Mouse (Mus musculus): ENCODE data around the gene Ifna14. TPM values are rescaled to one million over a fixed set of nuclear protein-coding genes. Genes with fewer than 3 reads are reported as not detected.
"Not testable (repeated sequence)": the region's sequence is repeated elsewhere in the genome, so short reads cannot be mapped to it uniquely, and the experiment has no call there.

Gene Ifna14
- not detected for total RNA-seq (2021)
- long read RNA-seq, experiment 1: 0 reads
- long read RNA-seq, experiment 2: 0 reads

DNA sequence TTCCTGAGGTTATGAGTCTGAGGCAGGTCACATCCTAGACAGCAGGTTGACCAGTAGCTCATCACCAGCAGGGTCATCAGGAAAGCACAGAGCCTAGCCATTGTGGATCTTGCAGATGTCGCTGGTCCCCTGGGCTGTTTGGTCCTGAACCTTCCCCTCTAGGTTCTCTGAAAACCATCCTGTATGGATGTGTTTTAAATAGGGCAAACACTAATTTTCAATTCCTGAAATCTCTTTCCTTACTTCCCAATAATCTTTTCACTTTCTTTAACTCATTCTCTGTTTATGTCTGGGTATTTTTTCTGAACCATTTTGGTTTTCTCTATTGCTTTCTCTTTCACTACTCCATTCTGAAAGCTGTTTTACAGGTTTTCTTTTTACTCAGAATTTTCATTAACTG, at the start of gene Ifna14:
Gene Ifna14, minus strand, starts transcription at position 101 of the 400 bp plus-strand sequence.
- no peak within 1 kb of the TSS for H3K4me3 ChIP-seq
- no peak for DNase-seq
- intact Hi-C loops (cut with DNase I): loop anchor here (5.0 kb wide), 1 partner anchor 256 kb away; the partner anchor contains the start of gene Ifna6
- no peak for TF ChIP-seq CTCF (IDR thresholded peaks at IDR 0.05)
- H3K27ac ChIP-seq: no peak within 1 kb of the TSS

DNA sequence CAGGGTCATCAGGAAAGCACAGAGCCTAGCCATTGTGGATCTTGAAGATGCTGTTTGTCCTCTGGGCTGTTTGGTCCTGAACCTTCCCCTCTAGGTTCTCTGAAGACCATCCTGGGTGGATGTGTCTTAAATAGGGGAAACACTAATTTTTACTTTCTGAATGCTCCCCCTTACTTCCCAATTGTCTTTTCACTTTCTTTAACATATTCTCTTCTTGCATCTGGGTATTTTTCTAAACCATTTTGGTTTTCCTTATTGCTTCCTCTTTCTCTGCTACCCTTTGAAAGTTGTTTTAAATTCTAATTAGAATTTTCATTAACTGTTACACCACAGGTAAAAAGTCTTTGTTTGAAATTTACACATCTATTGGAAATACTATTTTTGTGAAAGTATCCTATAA, 31.7 kb upstream of the Ifna14 start, which contains the start of gene Ifna12:
Gene Ifna12, minus strand, starts transcription at position 101 of the 400 bp plus-strand sequence.
- intact Hi-C loops (cut with DNase I): no loop called here
- TF ChIP-seq CTCF (IDR thresholded peaks at IDR 0.05): no peak
- Histone ChIP-seq H3K27ac (no peak within 1 kb of the TSS), H3K4me3 (no peak within 1 kb of the TSS)
- no peak for DNase-seq

DNA sequence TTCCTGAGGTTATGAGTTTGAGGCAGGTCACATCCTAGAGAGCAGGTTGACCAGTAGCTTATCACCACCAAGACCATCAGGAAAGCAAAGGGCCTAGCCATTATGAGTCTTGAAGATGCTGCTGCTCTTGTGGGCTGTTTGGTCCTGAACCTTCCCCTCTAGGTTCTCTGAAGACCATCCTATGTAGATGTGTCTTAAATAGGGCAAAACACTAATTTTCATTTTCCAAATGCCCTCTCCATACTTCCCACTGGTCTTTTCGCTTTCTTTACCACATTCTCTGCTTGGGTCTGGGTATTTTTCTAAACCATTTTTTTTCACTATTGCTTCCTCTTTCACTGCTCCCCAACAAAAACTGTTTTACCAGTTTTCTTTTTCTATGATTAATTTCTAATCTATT, 20.7 kb upstream of the Ifna14 start, which contains the start of gene Ifna9:
Gene Ifna9, minus strand, starts transcription at position 101 of the 400 bp plus-strand sequence.
- H3K27ac ChIP-seq: no peak within 1 kb of the TSS
- intact Hi-C loops (cut with DNase I): no loop called here
- TF ChIP-seq CTCF (IDR thresholded peaks at IDR 0.05): no peak
- no peak within 1 kb of the TSS for H3K4me3 ChIP-seq
- no peak for DNase-seq

DNA sequence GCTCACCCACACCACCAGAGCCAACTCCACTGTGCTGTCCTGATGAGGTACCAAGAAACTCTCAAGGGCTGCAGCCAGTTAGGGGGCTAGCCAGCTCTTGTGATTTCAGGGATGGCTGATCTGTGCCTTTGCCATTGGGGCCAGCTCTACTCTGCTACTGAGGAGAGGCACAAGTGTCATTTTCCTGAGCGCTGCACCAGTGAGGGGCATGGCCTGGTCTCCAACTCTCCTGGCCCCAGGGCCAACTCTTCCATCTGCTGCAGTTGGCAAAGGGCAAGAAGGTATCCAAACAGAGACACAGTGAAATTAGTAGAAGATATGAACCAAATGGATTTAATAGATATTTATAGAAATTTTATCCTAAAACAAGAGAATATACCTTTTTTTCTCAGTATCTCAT, 9.8 kb downstream of the Ifna14 start:
- intact Hi-C loops (cut with DNase I): no loop called here
- no peak for DNase-seq
- TF ChIP-seq CTCF (IDR thresholded peaks at IDR 0.05): no peak
- Histone ChIP-seq H3K27ac (no peak overlapping the region), H3K4me3 (no peak overlapping the region)

DNA sequence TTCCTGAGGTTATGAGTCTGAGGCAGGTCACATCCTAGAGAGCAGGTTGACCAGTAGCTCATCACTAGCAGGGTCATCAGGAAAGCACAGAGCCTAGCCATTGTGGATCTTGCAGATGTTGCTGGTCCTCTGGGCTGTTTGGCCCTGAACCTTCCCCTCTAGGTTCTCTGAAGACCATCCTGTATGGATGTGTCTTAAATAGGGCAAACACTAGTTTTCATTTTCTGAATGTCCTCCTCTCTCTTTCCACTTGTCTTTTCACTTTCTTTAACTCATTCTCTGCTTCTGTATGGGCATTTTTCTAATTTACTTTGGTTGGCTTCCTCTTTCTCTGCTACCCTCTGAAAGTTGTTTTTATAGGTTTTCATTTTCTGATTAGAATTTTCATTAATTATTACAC, 13.5 kb downstream of the Ifna14 start, which contains the start of gene Ifna15:
Gene Ifna15, minus strand, starts transcription at position 101 of the 400 bp plus-strand sequence.
- intact Hi-C loops (cut with DNase I); H3K4me3 ChIP-seq; H3K27ac ChIP-seq; DNase-seq: not testable (repeated sequence)

DNA sequence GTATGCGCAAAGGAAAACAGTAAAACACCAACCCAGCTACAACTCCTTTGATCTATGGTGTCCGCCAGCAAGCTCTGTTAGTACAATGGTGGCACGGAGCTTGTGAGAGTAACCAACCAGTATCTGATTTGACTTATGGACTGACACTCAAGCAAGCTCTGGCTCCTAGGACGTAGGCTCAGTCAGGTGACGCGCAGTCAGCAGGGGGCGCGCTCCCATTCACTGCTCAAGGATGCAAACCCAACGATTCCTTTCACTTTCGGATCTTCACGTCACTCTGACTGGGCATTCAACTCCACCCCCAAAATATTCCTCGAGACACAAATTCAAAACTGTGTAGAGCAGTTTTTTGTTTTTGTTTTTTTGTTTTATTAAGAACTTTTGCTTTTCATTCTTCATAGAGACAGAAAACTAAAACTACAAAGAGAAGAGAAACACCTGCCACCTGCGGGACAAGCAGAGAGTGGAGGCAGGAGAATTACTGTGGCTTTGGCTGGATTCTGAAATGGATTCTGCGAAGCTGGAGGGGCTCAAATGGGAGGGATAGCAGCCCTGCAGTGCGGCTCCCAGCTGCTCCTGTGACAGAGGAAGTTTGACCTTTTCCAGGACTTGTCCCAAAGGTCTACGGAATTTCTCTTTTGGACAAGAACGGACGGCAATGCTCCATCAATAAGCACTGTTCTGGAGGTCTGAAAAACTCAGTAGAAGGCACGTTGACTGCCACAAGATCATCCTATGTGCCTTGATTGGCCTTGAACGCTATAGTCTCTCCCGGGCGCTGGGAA, 21.2 kb downstream of the Ifna14 start:
- peak; percentile 81 for DNase-seq
- intact Hi-C loops (cut with DNase I): loop anchor here (5.0 kb wide), 1 partner anchor 92 kb away; the partner anchor contains the start of gene Ifna13
- peak overlapping the region; percentile 66 for H3K27ac ChIP-seq
- TF ChIP-seq CTCF (IDR thresholded peaks at IDR 0.05): peak; percentile 76
- peak overlapping the region; percentile 74 for H3K4me3 ChIP-seq

DNA sequence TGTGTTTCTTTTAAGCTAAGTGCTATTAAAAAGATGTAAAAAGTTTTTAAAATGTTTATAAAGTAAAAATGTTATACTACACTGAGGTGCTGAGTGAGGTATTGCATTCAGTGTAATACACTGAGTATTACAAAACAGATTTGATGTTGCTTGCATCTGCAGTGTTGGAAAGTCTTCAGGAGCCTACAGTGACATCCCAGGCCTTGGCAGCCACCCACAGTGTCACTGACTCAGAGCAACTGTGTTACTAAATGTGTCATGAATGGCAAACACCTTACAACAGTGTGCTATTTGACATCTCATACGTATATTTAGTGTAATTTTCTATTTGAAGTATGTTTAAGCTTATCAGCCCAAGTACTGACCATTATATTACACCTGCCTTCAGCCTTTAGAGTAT, 23.6 kb downstream of the Ifna14 start:
- intact Hi-C loops (cut with DNase I): loop anchor here (10.0 kb wide), 1 partner anchor 763 kb away; no protein-coding TSS in a partner anchor
- TF ChIP-seq CTCF (IDR thresholded peaks at IDR 0.05): no peak
- no peak overlapping the region for H3K27ac ChIP-seq
- DNase-seq: peak; percentile 40
- H3K4me3 ChIP-seq: no peak overlapping the region

DNA sequence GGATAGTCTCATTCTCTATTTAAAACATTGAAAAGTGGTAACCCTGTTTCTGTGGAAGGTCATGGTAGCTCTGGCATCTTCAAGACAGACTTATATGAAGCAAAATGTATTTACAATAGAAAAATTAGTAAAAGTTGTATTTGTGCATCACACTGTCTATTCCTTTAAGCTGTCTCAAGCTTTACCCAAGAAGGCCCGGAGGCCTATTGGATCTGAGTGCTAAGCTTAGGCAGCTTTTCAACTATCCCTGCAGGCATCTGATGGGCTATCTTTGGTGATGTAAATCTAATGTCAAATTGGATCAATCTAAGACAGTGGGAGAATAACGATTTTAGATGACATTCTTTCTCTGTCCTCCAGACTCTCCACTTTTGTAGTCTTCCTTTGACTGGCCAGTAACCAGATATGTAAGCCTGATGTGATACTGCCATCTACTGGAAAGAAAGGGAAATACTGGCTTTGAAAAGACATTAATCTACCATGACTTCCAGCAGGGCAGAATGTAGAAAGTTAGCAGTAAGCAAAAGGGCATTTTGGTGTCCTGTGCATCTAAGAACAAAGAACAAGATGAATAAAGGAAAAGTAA, 27.9 kb downstream of the Ifna14 start:
- intact Hi-C loops (cut with DNase I): loop anchor here (2.0 to 10.0 kb wide), 5 partner anchors 19 to 1176 kb away; partner anchors contain the start of gene Mllt3
- Histone ChIP-seq H3K27ac (no peak overlapping the region), H3K4me3 (no peak overlapping the region)
- no peak for DNase-seq
- peak; percentile 94 for TF ChIP-seq CTCF (IDR thresholded peaks at IDR 0.05)

DNA sequence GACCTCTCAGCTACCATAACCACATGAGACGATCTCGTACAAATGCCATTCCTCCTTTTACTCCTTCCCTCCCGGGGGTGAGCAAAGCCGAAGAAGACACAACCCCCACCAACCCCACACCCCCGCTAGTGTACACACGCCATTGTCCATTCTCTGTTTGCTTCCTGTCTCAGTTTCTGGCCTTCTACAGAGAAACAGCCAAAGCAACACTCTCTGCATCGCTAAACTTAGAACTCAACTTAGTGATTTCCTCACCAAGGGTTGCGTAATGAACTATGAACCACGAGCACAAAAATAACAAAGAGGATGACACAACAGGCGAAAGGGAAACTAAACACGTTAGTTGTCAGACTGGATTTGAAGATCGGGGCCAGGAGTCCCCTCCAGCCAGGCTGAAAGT, 34.3 kb downstream of the Ifna14 start:
- H3K27ac ChIP-seq: peak overlapping the region; percentile 78
- H3K4me3 ChIP-seq: peak overlapping the region; percentile 59
- intact Hi-C loops (cut with DNase I): no loop called here
- DNase-seq: peak; percentile 23
- no peak for TF ChIP-seq CTCF (IDR thresholded peaks at IDR 0.05)

DNA sequence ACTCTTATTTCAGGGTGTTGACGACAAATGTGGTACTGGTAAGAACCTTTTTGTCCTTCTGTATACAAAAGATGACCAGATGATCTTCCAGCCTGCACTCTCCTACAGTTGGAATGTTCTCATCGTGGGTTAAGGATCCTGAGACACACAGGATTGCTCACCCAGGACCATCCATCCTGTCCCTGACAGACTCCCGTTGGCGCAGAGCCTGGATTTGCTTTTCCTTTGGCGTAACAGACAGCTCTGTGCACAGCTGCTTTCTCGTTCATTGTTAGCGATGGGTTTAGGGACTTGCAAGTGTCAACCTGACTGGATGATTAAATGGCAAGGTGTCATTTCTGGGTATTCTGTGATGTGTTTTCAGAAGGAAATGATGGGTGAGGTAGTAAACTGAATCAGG, 35.0 kb downstream of the Ifna14 start:
- peak; percentile 35 for DNase-seq
- TF ChIP-seq CTCF (IDR thresholded peaks at IDR 0.05): no peak
- Histone ChIP-seq H3K27ac (peak overlapping the region; percentile 78), H3K4me3 (no peak overlapping the region)
- intact Hi-C loops (cut with DNase I): no loop called here

DNA sequence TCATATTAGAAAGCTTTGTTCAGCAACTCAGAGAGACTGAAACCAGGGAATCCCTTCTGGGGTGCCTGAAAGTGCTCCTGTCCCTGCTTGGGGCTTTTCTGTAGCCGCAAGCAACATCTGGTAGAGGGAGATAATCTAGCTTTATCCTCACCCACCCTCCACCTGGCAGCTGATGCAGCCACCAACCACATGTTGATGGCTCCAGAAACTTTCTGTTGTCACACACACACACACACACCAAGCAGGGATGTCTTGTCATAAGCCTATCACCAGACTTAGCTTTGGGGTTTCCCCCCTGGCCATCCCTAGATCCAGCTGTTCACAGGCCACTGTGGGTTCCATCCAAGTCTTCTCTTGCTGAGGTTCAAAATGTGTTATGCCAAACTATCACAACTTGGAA, 35.9 kb downstream of the Ifna14 start:
- Histone ChIP-seq H3K4me3 (no peak overlapping the region), H3K27ac (no peak overlapping the region)
- TF ChIP-seq CTCF (IDR thresholded peaks at IDR 0.05): no peak
- no peak for DNase-seq
- intact Hi-C loops (cut with DNase I): no loop called here

DNA sequence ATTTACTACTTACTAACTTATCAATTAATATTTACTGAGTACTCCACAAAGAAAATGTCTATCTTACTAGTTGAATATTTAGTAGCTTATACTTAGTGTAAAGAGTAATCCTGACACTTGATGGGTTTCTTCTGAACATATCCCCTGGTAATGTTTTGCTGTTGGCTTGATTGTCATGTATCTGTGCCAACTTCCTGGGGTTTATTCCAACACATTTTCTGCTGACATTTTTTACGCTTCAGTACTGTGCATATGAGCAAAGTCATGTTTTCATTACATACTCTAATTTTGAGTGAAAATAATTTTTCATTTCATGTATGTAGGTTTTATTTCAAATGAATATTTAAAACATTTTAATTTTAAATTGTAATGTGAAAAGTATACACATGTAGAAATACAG, 36.7 kb downstream of the Ifna14 start:
- no peak overlapping the region for H3K27ac ChIP-seq
- no peak overlapping the region for H3K4me3 ChIP-seq
- DNase-seq: no peak
- intact Hi-C loops (cut with DNase I): no loop called here
- no peak for TF ChIP-seq CTCF (IDR thresholded peaks at IDR 0.05)

DNA sequence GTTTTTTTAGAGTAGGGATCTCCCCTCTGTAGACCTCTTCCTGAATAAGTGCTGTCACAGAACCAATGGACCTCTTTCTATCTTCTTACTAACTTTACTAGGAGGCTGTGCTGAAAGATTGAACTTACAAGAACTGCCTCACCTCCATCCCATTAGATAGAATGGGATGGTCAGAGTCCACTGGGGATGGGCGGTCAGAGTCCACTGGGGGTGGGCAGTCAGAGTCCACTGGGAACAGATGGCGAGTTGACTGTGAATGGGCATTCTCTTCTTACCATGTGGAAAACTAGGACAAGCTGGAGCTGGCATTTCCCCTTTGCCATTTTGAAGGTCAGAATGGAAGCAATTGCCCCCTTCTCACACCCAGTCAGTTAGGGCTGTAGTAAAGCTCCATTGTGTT, 38.1 kb downstream of the Ifna14 start:
- Histone ChIP-seq H3K4me3 (no peak overlapping the region), H3K27ac (no peak overlapping the region)
- intact Hi-C loops (cut with DNase I): no loop called here
- TF ChIP-seq CTCF (IDR thresholded peaks at IDR 0.05): no peak
- DNase-seq: no peak

Data from gastrocnemius, adult 2 months (tissue).